Mouse (Mus musculus) forebrain, postnatal 0 days (tissue): ENCODE results near the gene Zfp683. TPM values are rescaled to one million over a fixed set of nuclear protein-coding genes. Genes with fewer than 3 reads are reported as not detected.

Source experiments
- ATAC-seq: fragments of 200-750 bp; cut with Nextera tagmentation; 2 replicates; pipeline ENCODE4 v1.8.0; 2017; ENCODE audit warnings: mild to moderate bottlenecking, moderate library complexity
- DNase-seq: peaks from one replicate; pipeline ENCODE4 v3.0.0-alpha.2; 2015
- H3K27ac ChIP-seq: fragments of 300-500 bp; sonication (generic); 2 replicates; pipeline ENCODE4 v1.5.1; 2014; ENCODE audit warnings: low read depth, mild to moderate bottlenecking, antibody characterized with exemption, low read length, moderate library complexity, mixed read lengths
- H3K27me3 ChIP-seq: fragments of 300-500 bp; sonication (generic); 2 replicates; pipeline ENCODE4 v1.6.1; 2014; ENCODE audit warnings: mild to moderate bottlenecking, low read length, mixed read lengths; ENCODE audit not compliant: insufficient read depth
- H3K36me3 ChIP-seq: fragments of 300-500 bp; sonication (generic); 2 replicates; pipeline ENCODE4 v1.6.1; 2014; ENCODE audit warnings: mild to moderate bottlenecking, moderate library complexity; ENCODE audit not compliant: insufficient read depth
- H3K4me1 ChIP-seq: fragments of 300-500 bp; sonication (generic); 2 replicates; pipeline ENCODE4 v1.6.1; 2014; ENCODE audit warnings: antibody characterized with exemption; ENCODE audit not compliant: insufficient read depth
- H3K4me2 ChIP-seq: fragments of 300-500 bp; sonication (generic); 2 replicates; pipeline ENCODE4 v1.6.1; 2014; ENCODE audit warnings: low read depth, mild to moderate bottlenecking, moderate library complexity
- H3K4me3 ChIP-seq: fragments of 300-500 bp; sonication (generic); 2 replicates; pipeline ENCODE4 v1.5.1; 2014; ENCODE audit warnings: low read depth, low read length, mixed read lengths
- H3K9ac ChIP-seq: fragments of 300-500 bp; sonication (generic); 2 replicates; pipeline ENCODE4 v1.6.1; 2014; ENCODE audit warnings: mild to moderate bottlenecking
- H3K9me3 ChIP-seq: fragments of 300-500 bp; sonication (generic); 2 replicates; pipeline ENCODE4 v1.6.1; 2016; ENCODE audit warnings: low read length
- CTCF ChIP-seq: sonication (generic); IDR thresholded peaks from 2 replicates; pipeline ENCODE4 v1.5.1; 2016; ENCODE audit warnings: antibody characterized with exemption, control low read depth, low read depth
- WGBS: fragments of 180-500 bp; shearing (Covaris S2); extraction: QIAGEN DNeasy Blood & Tissue Kit; methylation state at CpG from one replicate; pipeline ENCODE4 v1.1.7; 2014; 5-methylcytosine and 5-hydroxymethylcytosine counted together
- polyA plus RNA-seq: library from polyadenylated mRNA; unstranded; fragments of >200 nt; fragmentation: Nextera tagmentation; extraction: Ambion mirVana; gene quantifications from 2 replicates; pipeline ENCODE4 v1.2.1, GENCODE M21; 2015
- total RNA-seq: library from RNA; depleted of rRNA; stranded (reverse); fragments of >200 nt; gene quantifications from 2 replicates; pipeline ENCODE4 v1.2.3, GENCODE M21; 2014

Zfp683 gene
- total and polyA plus RNA-seq, 2 experiments from 2014 or later, result not detected

- no peak overlapping the region for H3K27ac ChIP-seq
- H3K36me3 ChIP-seq, result no peaks in the 10 kb centered on the region
- H3K9me3 ChIP-seq, result no peaks in the 10 kb centered on the region
- no peaks in the 10 kb centered on the region for H3K27me3 ChIP-seq
- H3K4me3 ChIP-seq, result no peak overlapping the region
- DNase-seq (no peak), ATAC-seq (no peak)
- no peaks in the 10 kb centered on the region for H3K4me1 ChIP-seq
- no peak overlapping the region for H3K4me2 ChIP-seq
- WGBS, result 85% methylated on average over 5 of the region's 5 CpGs
- H3K9ac ChIP-seq, result no peak overlapping the region
- TF ChIP-seq CTCF, result no peak
Observed at GRCm38 (mm10) chr4:134051912-134052311, 1.7 kb upstream of the Zfp683 start.

- Histone ChIP-seq H3K27me3 (no peaks in the 10 kb centered on the region), H3K4me1 (no peaks in the 10 kb centered on the region), H3K27ac (no peak overlapping the region), H3K9me3 (no peaks in the 10 kb centered on the region), H3K9ac (no peak overlapping the region), H3K4me2 (no peak overlapping the region), H3K4me3 (no peak overlapping the region), H3K36me3 (no peaks in the 10 kb centered on the region)
- TF ChIP-seq CTCF, result no peak
- ATAC-seq, result no peak
- peak; percentile 25 for DNase-seq
- 11% methylated on average over 8 of the region's 8 CpGs for WGBS
Observed at GRCm38 (mm10) chr4:134052560-134052959, 1.1 kb upstream of the Zfp683 start.

- H3K36me3 ChIP-seq, result no peaks in the 10 kb centered on the region
- no peak for TF ChIP-seq CTCF
- no peaks in the 10 kb centered on the region for H3K27me3 ChIP-seq
- no peak overlapping the region for H3K27ac ChIP-seq
- no peaks in the 10 kb centered on the region for H3K9me3 ChIP-seq
- H3K9ac ChIP-seq, result no peak overlapping the region
- H3K4me1 ChIP-seq, result no peaks in the 10 kb centered on the region
- ATAC-seq, result no peak
- no peak for DNase-seq
- 40% methylated on average over 14 of the region's 14 CpGs for WGBS
- no peak overlapping the region for H3K4me3 ChIP-seq
- no peak overlapping the region for H3K4me2 ChIP-seq
Observed at GRCm38 (mm10) chr4:134058166-134058715, 4.6 kb downstream of the Zfp683 start.

- Histone ChIP-seq H3K9ac (no peak overlapping the region), H3K4me2 (no peak overlapping the region), H3K4me1 (no peaks in the 10 kb centered on the region), H3K27me3 (no peaks in the 10 kb centered on the region), H3K4me3 (no peak overlapping the region), H3K9me3 (no peaks in the 10 kb centered on the region), H3K27ac (no peak overlapping the region), H3K36me3 (no peaks in the 10 kb centered on the region)
- ATAC-seq (no peak), DNase-seq (no peak)
- TF ChIP-seq CTCF, result no peak
- 84% methylated on average over 6 of the region's 6 CpGs for WGBS
Observed at GRCm38 (mm10) chr4:134058908-134059307, 5.3 kb downstream of the Zfp683 start.

GRCm38 (mm10) chr4:134060135-134060865 is 6.7 kb downstream of the Zfp683 start, which contains the start of gene Crybg2:
Gene Crybg2 (plus strand): TSS chr4:134060815.
- Histone ChIP-seq H3K27ac (no peak within 1 kb of the TSS), H3K4me1 (no peaks in the 10 kb centered on the region), H3K4me3 (no peak within 1 kb of the TSS), H3K4me2 (no peak within 1 kb of the TSS), H3K27me3 (no peaks in the 10 kb centered on the region), H3K36me3 (no peaks in the 10 kb centered on the region), H3K9ac (no peak within 1 kb of the TSS), H3K9me3 (no peaks in the 10 kb centered on the region)
- DNase-seq, result no peak
- no peak for ATAC-seq
- TF ChIP-seq CTCF, result no peak
- WGBS, result 47% methylated on average over 28 of the region's 28 CpGs

- ATAC-seq (no peak), DNase-seq (no peak)
- no peaks in the 10 kb centered on the region for H3K36me3 ChIP-seq
Observed at GRCm38 (mm10) chr4:134061166-134061830, 7.7 kb downstream of the Zfp683 start.

GRCm38 (mm10) chr4:134061944-134062446 is 8.4 kb downstream of the Zfp683 start:
- Histone ChIP-seq H3K9ac (no peak overlapping the region), H3K9me3 (no peaks in the 10 kb centered on the region), H3K4me1 (no peaks in the 10 kb centered on the region), H3K4me2 (no peak overlapping the region), H3K36me3 (no peaks in the 10 kb centered on the region), H3K27me3 (no peaks in the 10 kb centered on the region), H3K4me3 (no peak overlapping the region), H3K27ac (no peak overlapping the region)
- DNase-seq (no peak), ATAC-seq (no peak)
- TF ChIP-seq CTCF, result no peak
- WGBS, result 59% methylated on average over 8 of the region's 8 CpGs

More at GRCm38 (mm10) chr4:134061166-134061830, 7.7 kb downstream of the Zfp683 start:
- Histone ChIP-seq H3K4me3 (no peak overlapping the region), H3K4me1 (no peaks in the 10 kb centered on the region), H3K9me3 (no peaks in the 10 kb centered on the region), H3K4me2 (no peak overlapping the region), H3K27ac (no peak overlapping the region), H3K27me3 (no peaks in the 10 kb centered on the region), H3K9ac (no peak overlapping the region)
- WGBS, result 61% methylated on average over 18 of the region's 18 CpGs
- TF ChIP-seq CTCF, result no peak
